25 mouse cellular contexts compared by ENCODE assay signal in genomic region chr8:103922746-103923145, GRCm38 (mm10).
"Had no signal": no experiment of that assay in that cellular context is flagged by ENCODE, and none has a peak within 500 bp of the region (broad histone marks: within the 10 kb centered on the region; RNA-seq: fewer than 3 reads in every experiment).

No protein-coding gene starts in this region.

- H3K27ac ChIP-seq: embryonic facial prominence, embryonic 10.5 days; embryonic facial prominence, embryonic 12.5 days; embryonic facial prominence, embryonic 13.5 days; embryonic facial prominence, embryonic 15.5 days; forebrain, embryonic 10.5 days; forebrain, embryonic 12.5 days; forebrain, embryonic 13.5 days; forebrain, embryonic 15.5 days; gastrocnemius, adult 2 months; heart, adult 2 months had no signal

- DNase-seq: cerebellum, adult 9-10 months; cerebellum, adult 9-11 months; cerebellum, postnatal 10 days; cerebellum, postnatal 14 days; cerebellum, postnatal 25 days; cerebellum, postnatal 36 days; embryo, embryonic 11 days; forebrain, postnatal 0 days; gastrocnemius, adult 2 months; gastrocnemius, postnatal 10 days; gastrocnemius, postnatal 14 days; gastrocnemius, postnatal 25 days; gastrocnemius, postnatal 36 days; heart, adult 18-20 months; heart, adult 2 months had no signal

- H3K9ac ChIP-seq: embryonic facial prominence, embryonic 12.5 days; embryonic facial prominence, embryonic 13.5 days; embryonic facial prominence, embryonic 15.5 days; forebrain, embryonic 12.5 days; forebrain, embryonic 13.5 days; forebrain, embryonic 15.5 days; forebrain, postnatal 0 days had no signal

- H3K4me2 ChIP-seq: embryonic facial prominence, embryonic 12.5 days; embryonic facial prominence, embryonic 13.5 days; embryonic facial prominence, embryonic 15.5 days; forebrain, embryonic 12.5 days; forebrain, embryonic 13.5 days; forebrain, embryonic 15.5 days had no signal

- H3K4me3 ChIP-seq: embryonic facial prominence, embryonic 10.5 days; embryonic facial prominence, embryonic 12.5 days; embryonic facial prominence, embryonic 13.5 days; embryonic facial prominence, embryonic 15.5 days; erythroblast, embryonic 14.5 days; forebrain, embryonic 10.5 days; forebrain, embryonic 12.5 days; forebrain, embryonic 13.5 days; forebrain, embryonic 15.5 days; gastrocnemius, adult 2 months; heart, adult 2 months had no signal

- H3K27me3 ChIP-seq: embryonic facial prominence, embryonic 12.5 days; embryonic facial prominence, embryonic 13.5 days; embryonic facial prominence, embryonic 15.5 days; forebrain, embryonic 12.5 days; forebrain, embryonic 13.5 days; forebrain, embryonic 15.5 days had no signal

- H3K9me3 ChIP-seq: embryonic facial prominence, embryonic 10.5 days; embryonic facial prominence, embryonic 12.5 days; embryonic facial prominence, embryonic 13.5 days; embryonic facial prominence, embryonic 15.5 days; forebrain, embryonic 10.5 days; forebrain, embryonic 12.5 days; forebrain, embryonic 13.5 days; forebrain, embryonic 15.5 days had no signal

- H3K4me1 ChIP-seq: embryonic facial prominence, embryonic 10.5 days; embryonic facial prominence, embryonic 12.5 days; embryonic facial prominence, embryonic 13.5 days; embryonic facial prominence, embryonic 15.5 days; forebrain, embryonic 10.5 days; forebrain, embryonic 12.5 days; forebrain, embryonic 13.5 days; forebrain, embryonic 15.5 days had no signal

- H3K36me3 ChIP-seq: embryonic facial prominence, embryonic 10.5 days; embryonic facial prominence, embryonic 12.5 days; embryonic facial prominence, embryonic 13.5 days; embryonic facial prominence, embryonic 15.5 days; forebrain, embryonic 10.5 days; forebrain, embryonic 12.5 days; forebrain, embryonic 15.5 days had no signal

- ATAC-seq: forebrain, embryonic 13.5 days; forebrain, embryonic 14.5 days; forebrain, embryonic 15.5 days; forebrain, postnatal 0 days had no signal
